Mouse (Mus musculus) spleen, postnatal 14 days (tissue): ENCODE measurements around the gene Nid1.
"Not testable (repeated sequence)": the region's sequence is repeated elsewhere in the genome, so short reads cannot be mapped to it uniquely, and the experiment has no call there.

Experiments
- DNase-seq, 2 experiments: peaks; one replicate each; pipeline ENCODE4 v3.0.0; 2021 to 2022; ENCODE audit warnings: low spot score in 2 of 2

Nid1 gene

DNA sequence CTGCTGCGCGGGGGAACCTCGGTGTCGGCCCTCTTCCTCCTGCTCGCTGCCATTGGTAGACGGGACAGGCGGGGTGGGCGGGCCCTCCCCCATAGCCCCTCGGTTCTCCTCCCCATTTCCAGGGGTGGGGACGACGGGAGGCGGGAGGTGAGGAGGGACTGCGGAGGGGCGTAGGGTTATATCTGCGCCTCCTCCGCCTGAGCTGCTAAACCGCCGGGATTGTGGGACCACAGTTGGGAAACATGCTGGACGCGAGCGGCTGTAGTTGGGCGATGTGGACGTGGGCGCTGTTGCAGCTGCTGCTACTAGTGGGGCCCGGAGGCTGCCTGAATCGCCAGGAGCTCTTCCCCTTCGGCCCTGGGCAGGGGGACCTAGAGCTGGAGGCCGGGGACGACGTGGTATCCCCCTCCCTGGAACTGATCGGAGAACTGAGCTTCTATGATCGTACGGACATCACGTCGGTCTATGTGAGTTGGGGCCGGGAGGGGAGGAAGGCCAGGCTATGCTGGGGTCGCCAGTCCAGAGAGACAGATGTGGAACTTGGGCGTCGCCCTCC lies at the start of gene Nid1:
TSS of gene Nid1 (plus strand) at position 92 of the 556 bp plus-strand sequence.
- DNase-seq, result not testable (repeated sequence)

DNA sequence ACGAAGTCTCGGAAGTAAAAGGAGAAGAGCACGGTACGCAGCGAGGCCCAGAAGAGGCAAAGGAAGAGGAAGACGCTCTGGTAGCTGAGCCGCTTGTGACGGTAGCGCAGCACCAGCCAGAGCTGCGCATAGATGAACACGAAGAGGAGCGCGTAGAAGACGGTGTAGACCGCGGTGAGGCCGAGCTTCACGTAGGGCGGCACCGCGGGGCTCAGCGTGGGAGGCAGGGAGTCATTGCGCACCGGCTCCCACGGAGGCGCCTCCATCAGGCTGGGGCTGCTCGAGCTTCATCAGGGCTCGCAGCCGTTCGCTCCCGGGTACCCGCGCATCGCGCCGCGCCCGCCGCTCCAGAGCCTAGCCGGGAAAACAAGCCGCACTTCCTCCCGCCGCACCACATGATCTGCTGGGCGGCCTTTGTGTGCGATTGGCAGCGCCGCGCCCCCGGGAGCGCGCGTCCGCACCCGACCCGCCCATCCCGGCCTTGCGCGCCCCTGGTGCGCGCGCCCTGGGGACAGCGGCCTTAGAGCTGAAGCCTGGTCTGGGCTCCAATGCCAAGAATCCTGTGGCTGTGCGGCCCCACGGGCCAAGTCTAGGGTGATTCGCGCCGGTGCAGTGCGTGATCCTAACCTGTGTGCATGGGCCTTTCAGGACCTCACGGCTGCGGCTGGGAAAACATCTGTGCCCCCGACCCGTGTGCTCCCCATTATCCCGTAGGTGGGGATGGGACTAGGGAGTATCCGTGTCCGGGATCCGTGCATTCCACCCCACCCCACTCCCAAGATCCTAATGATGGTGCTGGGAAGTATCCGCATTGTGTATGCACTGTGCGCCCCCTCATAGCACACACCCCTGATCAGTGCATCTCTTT lies 43.9 kb upstream of the Nid1 start, which contains the start of gene Gpr137b:
TSS of gene Gpr137b (minus strand) at position 787 of the 868 bp plus-strand sequence.
- DNase-seq, result not testable (repeated sequence)

DNA sequence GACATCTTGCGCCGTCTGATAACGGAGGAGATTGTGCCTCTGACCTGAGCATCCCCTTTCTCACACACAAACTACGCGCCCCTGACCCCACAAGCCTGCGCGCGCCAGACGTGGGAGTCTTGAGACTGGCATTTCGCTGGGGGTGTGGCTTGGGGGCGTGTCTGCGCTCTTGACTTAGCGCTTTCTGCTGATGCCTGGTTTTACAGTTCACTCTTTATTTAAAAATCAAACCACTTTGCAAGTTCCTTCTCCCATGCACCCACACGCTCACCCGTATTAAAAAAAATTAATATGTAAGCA lies 43.3 kb upstream of the Nid1 start:
- DNase-seq, result not testable (repeated sequence)

DNA sequence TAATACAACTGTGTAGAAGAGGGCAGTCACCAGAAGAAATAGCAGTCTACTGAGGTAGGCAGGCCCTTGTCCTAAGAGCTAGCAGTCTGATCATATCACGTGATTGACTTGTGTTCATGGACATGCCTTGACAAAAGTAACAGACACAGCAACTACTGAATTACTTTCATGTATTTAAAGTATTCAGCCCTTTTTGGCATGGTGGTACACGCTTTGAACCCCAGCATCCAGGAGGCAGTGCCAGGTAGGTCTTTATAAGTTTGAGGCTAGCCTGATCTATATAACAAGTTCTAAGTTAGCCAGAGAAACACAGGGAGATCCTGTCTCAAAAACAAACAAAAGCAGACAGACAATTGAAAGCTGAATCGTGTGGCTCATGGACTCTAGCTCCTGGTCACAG lies 36.5 kb upstream of the Nid1 start:
- not testable (repeated sequence) for DNase-seq

DNA sequence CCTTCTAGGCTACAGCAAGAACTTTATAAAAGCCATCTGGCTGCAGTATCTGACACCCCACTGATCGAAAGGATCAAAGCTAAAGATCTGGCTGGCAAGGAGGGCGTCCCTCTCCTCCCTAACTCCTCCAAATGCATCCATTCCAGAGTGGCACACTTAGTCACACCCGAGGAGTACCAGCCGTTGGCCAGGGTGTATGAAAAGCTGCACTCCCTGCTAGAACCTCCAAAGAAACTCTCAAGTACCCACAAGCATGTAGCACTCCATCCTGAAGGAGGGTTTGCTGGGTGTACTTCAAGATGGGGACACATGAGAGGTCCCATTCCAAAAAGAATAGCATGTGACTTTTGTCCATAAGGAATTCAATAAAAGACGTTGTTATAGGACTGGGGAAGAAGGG lies 34.5 kb upstream of the Nid1 start:
- DNase-seq, result not testable (repeated sequence)

DNA sequence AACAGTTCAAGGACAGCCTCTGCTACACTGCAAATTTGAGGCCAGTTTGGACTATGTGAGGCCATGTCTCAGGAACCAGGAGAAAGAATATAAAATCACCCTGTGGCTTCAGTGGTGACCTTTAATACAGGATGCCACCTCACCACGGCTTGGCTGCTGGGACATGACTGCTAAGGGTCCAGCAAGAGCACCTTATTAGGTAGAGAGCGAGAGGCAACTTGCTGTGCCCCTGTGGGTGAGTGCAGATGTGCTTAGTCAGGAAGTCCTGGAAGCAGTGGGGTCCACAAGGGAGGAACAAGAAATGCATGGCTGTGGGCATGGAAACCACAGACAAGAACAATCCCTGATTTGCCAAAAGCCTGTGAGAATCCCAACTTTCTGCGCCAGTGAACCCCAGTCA lies 34.0 kb upstream of the Nid1 start:
- not testable (repeated sequence) for DNase-seq

DNA sequence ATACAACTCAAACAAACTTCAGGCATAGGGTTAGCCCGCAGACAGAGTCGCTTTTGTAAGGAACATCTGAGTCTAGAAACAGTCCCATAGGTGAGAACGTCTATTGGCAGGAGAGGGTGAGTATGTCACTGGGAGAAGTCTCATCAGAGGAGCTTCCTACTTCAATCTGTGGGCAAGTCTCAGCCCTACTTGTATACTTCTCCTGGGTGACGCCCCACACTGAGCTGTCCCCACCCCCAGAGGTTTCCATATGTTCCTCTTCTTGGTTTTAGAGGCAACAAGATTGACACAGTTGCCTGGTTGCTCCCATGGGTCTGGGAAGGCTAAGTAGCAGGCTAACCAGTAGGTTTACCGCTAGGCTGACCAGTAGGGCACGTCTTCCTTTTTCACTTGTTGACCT lies 33.5 kb upstream of the Nid1 start:
- DNase-seq, result not testable (repeated sequence)

DNA sequence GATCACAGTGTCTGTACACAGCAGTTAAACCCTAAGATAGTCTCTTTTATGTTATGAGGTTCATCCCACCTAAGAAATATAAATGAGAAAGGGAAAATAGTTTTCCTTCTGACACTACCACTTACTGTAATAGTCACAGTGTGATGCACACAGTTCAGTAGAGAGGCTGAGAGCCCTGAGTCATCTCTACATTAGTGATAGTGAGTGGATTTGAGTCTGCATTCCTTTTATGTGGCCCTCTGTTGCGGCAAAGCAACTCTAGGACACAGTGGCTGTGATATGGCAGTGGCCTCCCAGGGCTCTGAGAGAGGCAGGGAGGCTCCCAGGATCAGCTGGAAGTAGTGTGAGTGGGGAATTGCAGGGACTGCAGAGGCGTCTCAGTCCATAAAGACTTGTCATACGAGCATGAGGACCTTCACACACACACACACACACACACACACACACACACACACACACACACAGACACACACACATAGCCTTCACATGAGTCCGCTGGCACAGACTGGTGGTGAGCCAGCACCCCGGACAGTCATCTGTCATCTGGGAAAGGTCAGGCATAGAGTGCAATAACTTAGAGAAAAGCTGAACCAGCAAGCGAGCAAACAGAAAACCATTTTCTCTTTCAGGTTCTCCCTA lies 32.7 kb upstream of the Nid1 start:
- not testable (repeated sequence) for DNase-seq

DNA sequence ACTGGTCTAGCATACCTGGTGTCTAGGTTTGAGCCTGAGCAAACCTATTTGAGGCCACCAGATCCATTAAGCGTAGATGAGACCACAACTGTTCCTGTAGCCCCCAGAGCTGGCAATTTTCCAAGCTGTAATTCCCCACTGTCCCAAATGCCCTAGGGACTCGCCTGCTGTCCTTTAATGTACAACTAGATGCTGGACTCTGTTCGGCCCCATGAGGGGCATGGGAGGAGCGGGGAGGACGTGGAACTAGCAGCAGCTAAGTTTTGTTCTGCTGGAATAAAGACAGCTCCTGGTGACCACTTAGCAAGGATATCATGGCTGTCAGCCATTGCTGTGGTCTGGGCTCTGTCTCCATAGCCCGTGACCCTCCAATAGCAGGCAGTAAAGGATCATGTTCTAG lies 31.8 kb upstream of the Nid1 start:
- not testable (repeated sequence) for DNase-seq

DNA sequence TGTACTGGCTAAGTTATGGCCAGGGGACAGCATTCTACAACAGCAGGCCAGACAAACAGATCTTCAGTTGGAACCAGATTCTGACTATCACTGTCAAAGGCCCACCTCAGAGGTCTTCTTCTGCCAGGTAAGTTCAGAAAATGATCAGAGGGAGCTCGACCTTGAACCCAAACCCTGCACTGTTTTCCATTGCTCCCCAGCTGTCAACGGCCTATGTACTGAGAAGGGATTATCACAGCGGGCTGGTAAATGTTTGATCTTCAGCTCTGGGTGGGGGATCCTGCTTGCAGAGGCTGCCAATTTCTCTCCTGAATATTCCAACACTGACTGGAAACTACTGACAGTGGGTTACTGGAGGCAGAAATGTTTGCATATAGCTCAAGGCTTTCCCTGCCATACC lies 23.1 kb upstream of the Nid1 start:
- no peak for DNase-seq

DNA sequence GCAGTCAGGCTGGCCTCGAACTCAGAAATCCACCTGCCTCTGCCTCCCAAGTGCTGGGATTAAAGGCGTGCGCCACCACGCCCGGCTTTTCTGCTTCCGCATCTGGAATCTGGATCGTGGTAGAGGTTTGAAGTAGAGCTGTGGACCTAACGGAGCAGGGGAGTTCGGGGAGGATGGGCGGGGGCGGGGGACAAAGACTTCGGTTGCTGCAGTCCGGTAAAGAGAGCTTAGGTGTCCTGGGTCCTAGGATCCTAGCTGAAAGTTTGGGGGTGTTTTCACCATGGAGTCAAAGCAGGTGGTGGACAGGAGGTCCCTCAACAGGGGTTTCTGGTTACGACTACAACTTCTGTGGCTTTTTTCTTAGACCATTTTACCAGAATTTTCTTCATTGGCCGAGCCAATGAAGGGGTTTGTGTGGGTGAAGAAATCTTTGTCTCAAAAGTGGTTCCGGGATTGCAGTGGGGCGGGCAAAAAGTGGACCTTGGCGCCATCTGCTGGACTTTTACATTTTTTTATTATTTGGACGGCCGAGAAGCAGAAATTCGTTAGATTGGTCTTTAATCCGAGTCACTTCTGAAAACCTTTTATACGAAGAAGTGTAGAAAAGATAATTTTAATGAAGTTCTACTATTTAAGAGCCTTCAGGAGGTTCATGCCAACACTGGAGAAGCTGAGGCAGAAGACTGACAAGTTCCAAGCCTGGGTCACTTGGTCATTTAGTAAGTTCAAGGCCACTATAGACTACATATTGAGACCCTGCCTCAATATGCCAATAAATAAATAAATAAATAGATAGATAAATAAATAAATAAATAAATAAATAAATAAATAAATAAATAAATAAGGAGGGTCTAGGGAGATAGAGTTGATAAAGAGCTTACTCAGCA lies 22.0 kb upstream of the Nid1 start:
- DNase-seq, result peak in 1 of 2 experiments; percentile 29

DNA sequence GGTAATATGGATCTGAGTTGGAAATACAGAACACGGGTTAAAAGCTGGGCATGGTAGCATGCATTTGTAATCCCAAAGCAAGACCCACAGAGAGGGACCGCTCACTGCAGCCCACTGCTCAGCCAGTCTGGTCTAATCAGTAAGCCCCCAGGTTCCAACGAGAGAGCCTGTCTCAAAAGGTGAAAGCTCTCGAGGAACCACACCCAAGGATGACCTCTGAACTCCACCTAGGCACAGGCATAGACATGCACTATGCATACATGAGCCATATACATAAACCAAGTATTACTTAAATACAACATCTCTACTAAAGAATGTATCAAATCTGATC lies 21.4 kb upstream of the Nid1 start:
- not testable (repeated sequence) for DNase-seq

DNA sequence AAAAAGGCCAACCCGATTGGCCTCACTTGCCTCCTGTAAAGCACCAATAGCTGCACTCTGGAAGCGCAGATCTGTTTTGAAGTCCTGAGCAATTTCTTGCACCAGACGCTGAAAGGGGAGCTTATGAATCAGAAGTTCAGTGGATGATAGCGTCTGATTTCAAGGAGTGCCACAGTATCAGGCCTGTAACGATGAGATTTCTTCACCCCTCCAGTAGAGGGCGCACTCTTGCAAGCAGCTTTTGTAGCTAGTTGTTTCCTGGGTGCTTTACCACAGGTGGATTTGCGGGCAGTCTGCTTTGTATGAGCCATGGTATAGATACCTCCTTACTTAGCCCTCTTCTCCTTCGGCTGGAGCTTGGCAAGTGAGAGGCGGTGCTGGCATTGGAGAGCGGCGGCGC lies 18.5 kb upstream of the Nid1 start:
- DNase-seq, result not testable (repeated sequence)

DNA sequence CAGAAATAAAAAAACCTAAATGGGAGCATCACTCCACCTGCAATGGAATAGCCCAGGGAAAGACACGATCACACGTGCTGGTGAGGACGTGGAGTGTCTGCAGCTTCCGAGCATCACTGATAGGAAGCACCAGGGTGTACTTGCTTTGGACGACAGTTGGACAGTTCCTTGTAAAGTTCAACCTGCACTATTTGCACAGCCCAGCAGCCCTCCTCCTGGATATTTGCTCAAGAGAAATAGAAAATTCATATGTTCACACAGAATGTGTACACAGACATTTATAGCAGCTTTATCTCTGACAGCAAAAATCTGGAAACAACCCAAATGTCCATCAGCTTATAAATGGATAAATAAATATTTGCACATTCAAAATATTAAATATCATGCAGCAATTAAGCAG lies 14.1 kb upstream of the Nid1 start:
- DNase-seq, result not testable (repeated sequence)

DNA sequence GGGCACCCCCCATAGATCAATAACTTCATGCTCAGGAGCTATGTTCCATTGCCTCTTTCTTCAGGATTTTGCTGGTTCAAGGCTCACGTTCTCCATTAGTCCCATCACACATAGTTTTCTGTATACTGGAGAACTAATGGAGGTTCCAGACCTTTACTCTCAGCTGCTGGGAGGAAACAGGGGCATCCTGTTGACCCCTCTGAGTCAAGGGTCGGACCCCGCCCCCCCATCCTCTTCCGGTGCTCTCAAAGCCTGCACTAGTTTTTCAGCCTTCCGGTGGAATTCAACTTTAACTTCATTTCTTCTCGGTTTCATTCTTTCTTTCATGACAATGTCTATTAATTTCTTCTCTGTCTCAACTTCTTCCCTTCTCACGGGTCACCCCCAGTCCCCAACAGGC lies 1.2 kb upstream of the Nid1 start:
- DNase-seq, result not testable (repeated sequence)

DNA sequence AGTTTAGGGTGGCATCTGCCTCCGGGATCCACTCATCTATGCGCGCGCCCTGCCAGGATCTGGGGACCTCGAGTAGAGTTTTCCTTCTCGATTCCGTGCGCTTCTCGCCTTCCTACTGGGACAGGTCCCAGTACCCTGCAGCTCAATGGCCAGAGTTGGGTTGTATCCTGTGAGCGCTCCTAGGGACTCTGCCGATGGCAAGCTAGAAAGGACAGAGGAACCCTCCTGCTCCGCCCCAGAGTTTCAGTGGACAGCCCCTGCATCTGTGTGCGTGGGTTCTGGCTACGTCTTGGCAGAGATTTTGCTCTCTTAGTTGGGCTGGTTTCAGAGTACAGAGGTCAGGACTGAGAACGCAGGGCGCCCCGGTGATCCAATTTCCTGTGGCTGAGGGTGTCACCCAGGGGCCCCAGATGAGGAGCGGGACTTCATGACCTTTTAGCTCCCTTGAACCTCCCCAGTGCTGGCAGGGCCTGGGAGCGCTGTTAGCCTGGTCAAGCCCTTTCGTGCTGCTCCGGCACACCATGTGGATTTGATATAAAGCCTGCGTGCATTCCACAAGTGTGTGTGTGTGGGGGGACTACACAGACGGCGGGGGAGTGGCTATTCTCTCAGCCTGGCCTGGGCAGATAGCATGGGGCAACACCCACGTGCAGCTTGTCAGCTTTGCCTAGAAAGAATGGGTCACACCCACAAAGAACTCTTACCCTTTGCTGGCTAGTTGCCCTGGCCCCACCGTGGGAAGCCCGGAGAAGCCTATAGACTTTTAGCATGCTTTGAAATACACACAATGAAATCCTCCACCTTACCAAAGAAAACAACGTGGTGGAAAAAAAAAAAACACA lies 982 bp downstream of the Nid1 start:
- not testable (repeated sequence) for DNase-seq

DNA sequence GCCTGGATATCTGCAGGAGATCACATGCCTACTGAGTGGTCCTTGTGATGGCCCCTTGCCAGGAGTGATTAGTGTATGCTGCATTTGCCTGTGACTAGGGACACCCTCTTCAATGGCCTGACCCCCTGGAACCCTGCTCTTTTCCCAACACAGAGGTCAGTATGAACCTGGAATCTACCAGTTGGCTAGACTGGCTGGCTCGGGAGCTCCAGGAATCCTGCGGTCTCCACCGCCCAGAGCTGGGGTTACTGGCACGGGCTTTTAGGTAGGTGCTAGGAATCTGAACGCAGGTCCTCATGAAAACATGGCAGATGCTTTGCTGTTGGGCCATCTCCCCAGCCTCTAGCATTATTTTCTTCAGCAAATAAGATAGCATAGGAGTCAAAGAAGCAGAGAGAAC lies 8.2 kb downstream of the Nid1 start:
- not testable (repeated sequence) for DNase-seq

DNA sequence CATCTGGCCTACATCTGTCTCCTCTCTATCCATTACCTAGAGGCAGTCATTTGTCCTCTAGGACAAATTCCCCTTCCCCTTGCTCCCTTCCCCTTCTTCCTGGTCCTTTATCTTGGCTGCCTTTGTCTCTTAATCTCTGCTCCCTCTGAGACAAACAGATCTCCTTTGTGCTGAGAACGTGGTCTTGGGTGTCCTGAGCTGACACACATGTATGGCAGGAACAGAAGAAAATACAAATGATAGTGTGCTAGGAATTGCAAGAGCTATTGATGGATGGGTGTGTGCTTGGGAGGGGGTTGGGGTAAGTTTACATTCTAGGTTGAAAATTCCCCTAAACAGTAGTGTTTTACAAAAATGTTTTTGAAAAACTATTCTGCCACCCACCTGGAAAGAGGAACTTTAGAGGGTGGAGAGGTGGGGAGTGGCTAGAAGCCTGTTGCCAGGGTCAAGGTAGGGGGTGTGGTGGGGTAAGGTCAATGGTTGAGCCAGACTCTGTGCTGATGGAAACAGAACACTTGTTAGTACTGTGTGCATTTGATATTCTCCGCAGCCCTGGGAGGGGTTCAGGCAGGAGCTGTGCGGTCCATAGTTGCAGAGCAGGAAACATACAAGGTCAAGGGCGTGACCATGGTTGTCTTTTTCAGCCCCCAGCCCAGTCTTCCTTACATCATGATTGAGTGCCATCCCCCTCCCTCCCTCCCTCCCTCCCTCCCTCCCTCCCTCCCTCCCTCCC lies 9.5 kb downstream of the Nid1 start:
- not testable (repeated sequence) for DNase-seq

DNA sequence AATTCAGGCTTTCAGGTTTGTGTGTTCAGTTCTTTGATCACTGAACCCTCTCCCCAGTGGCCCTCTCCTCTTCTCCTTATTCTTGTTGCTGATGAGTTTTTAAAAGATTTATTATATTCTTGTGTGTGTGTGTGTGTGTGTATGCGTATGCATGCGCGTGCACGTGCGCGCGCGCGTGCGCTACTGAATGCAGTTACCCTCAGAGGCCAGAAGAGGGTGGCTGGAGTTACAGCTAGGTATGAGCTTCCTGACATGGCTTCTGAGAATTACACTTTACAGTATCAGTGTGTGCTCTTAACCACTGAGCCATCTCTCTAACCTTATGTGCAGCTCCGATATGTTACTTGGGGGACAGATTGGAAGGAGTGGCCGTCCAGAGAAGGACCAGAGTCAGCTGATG lies 12.6 kb downstream of the Nid1 start:
- not testable (repeated sequence) for DNase-seq

DNA sequence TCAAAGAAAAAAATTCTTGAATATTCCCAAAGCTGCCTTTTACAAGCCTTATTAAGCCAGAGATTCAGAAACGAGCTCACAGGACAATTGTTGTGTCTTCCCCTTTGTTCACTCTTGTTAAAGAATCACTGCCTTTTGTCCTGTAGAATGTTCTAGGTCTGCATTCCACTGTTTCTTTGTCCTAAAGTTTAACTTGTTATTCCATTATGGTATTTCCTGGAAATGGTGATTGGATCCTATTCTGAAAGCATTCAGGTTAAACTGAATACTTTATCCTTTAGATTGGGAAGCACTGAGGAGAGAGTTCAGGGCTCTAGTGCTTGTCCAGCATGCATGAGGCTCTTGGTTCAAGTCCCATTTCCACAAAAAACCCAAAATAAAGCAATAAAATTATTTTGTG lies 13.6 kb downstream of the Nid1 start:
- not testable (repeated sequence) for DNase-seq
